Mouse (Mus musculus): ENCODE data around the gene Dnajc5. TPM values are rescaled to one million over a fixed set of nuclear protein-coding genes. Genes with fewer than 3 reads are reported as not detected.
"Not testable (repeated sequence)": the region's sequence is repeated elsewhere in the genome, so short reads cannot be mapped to it uniquely, and the experiment has no call there.

Gene Dnajc5
- polyA plus RNA-seq, 1 experiment from 2014 or later = 26.4 TPM

DNA sequence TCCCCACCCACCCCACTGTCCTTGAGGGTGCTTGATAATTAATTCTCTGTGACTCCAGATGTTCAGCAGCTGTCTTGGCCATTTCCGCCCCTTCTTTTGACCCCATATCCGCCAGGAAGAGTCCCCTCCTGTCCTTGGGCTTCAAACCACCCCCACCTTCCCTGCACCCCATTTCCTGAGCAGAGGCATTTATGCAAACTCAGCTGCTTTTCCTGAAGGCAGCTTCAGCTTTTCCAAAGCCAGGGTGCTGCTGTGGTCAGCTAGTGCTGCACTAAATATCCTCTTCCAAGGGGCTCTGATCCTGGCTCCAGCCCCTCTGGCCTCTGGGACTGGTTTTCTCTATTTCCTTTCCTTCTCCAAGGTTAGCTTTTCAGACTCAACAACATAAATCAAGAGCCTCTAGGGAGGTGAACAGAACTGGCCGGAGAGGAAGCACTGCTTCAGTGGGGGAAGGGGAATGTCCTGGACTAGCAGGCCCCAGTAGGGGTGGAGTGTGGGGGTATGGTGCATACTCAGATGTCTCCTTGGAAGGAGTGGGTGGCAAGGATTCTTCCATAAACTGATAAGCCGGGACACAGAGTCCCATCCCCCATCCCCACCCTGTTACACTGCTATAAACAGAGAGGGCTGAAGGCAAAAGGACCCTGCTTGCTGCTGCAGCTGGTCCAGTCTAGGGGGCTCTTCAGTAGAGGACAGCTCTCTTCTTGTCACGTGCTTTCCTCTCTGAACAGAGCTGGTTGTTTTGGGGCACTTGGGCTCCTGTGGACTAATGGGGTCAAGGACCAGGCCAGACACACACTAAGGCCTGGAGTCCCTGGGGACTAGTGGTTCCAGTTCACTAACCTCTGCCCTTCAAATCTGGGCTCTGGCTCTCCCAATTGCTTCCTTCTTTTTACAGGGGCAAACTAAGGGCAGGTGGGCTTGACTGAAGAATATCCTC is 32.7 kb upstream of the Dnajc5 start:
- WGBS (ENCODE audit: insufficient replicate concordance) = 33% methylated on average over 5 of the region's 5 CpGs
- H3K9ac ChIP-seq (ENCODE audit: low read depth, low read length) = no peak overlapping the region

DNA sequence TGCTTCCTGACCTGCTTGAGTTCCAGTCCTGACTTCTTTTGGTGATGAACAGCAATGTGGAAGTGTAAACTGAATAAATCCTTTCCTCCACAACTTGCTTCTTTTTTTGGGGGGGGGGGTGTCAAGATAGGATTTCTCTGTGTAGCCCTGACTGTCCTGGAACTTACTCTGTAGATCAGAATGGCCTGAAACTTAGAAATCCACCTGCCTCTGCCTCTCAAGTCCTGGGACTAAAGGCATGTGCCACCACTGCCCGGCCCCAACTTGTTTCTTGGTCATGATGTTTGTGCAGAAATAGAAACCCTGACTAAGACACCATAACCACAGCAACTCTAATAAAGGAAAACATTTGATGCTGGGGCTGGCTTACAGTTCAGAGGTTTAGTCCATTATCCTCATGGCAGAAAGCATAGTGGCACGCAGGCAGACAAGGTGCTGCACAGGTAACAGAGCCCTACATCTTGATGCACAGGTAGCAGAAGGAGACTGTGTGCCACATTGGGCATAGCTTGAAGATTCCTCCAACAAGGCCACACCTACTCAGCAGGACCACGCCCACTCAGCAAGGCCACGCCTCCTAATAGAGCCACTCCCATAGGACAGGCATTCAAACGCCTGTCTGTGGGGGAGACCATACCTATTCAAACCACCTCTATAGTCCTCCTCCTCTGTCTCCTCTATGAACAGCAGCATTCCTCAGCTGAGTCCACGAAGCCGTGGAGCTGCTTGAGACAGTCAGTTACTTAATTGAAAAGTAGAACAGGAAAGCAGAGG is 28.7 kb upstream of the Dnajc5 start:
- no peak overlapping the region for H3K9ac ChIP-seq (ENCODE audit: low read depth, low read length)
- ATAC-seq (ENCODE audit: low read depth) = peak; percentile 58

More for the DNA sequence above, 32.7 kb upstream of the Dnajc5 start:
- no peaks in the 10 kb centered on the region for H3K9me3 ChIP-seq (replicated peaks; ENCODE audit: control insufficient read depth, low read length)
- ATAC-seq (ENCODE audit: low read depth) = peak; percentile 49
- H3K27me3 ChIP-seq (ENCODE audit: control insufficient read depth, insufficient read depth, low read depth, low read length) = no peaks in the 10 kb centered on the region
- H3K4me3 ChIP-seq (ENCODE audit: low read depth, low read length) = no peak overlapping the region
- peaks cover 30% of the 10 kb centered on the region for H3K4me1 ChIP-seq (ENCODE audit: control insufficient read depth, low read depth, low read length)
- H3K36me3 ChIP-seq (ENCODE audit: control insufficient read depth, insufficient read depth) = no peaks in the 10 kb centered on the region
- H3K27ac ChIP-seq (ENCODE audit: low read length) = peak overlapping the region; percentile 31; the same call in 1 of the 2 replicates
- no peak overlapping the region for H3K4me2 ChIP-seq (ENCODE audit: low read depth, low read length)

DNA sequence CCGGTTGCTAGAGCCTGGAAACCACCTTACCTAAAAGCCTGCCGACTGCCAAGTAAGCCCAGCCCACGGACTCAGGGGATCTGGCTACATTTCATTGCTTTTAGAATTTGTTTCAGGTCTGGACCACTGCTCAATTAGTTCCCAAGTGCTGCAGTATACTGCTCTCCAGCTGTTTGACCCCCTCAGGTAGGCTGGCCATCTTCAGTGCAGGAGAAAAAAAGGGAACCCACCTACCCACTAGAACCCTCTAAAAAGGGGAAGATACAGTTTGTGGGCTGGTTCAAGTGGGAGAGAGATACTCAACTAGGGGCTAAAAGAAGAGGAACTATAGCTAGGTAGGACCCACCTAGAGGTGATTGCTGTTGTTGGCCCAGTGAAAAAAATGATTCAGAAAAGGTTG is 28.1 kb upstream of the Dnajc5 start:
- Histone ChIP-seq H3K4me2 (ENCODE audit: low read depth, low read length) (peak overlapping the region; percentile 24), H3K9ac (ENCODE audit: low read depth, low read length) (no peak overlapping the region), H3K4me3 (ENCODE audit: low read depth, low read length) (no peak overlapping the region), H3K9me3 (replicated peaks; ENCODE audit: control insufficient read depth, low read length) (no peaks in the 10 kb centered on the region), H3K4me1 (ENCODE audit: control insufficient read depth, low read depth, low read length) (peaks cover 14% of the 10 kb centered on the region), H3K27me3 (ENCODE audit: control insufficient read depth, insufficient read depth, low read depth, low read length) (no peaks in the 10 kb centered on the region), H3K27ac (ENCODE audit: low read length) (no peak overlapping the region), H3K36me3 (ENCODE audit: control insufficient read depth, insufficient read depth) (no peaks in the 10 kb centered on the region)
- WGBS (ENCODE audit: insufficient replicate concordance) = 15% methylated on average over 3 of the region's 3 CpGs
- ATAC-seq (ENCODE audit: low read depth) = no peak

More for the DNA sequence above, 28.7 kb upstream of the Dnajc5 start:
- H3K27ac ChIP-seq (ENCODE audit: low read length) = no peak overlapping the region
- H3K4me2 ChIP-seq (ENCODE audit: low read depth, low read length) = peak overlapping the region; percentile 24
- WGBS (ENCODE audit: insufficient replicate concordance) = 20% methylated on average over 7 of the region's 7 CpGs
- no peaks in the 10 kb centered on the region for H3K27me3 ChIP-seq (ENCODE audit: control insufficient read depth, insufficient read depth, low read depth, low read length)
- no peaks in the 10 kb centered on the region for H3K9me3 ChIP-seq (replicated peaks; ENCODE audit: control insufficient read depth, low read length)
- H3K4me3 ChIP-seq (ENCODE audit: low read depth, low read length) = no peak overlapping the region
- H3K36me3 ChIP-seq (ENCODE audit: control insufficient read depth, insufficient read depth) = no peaks in the 10 kb centered on the region
- peaks cover 16% of the 10 kb centered on the region for H3K4me1 ChIP-seq (ENCODE audit: control insufficient read depth, low read depth, low read length)

DNA sequence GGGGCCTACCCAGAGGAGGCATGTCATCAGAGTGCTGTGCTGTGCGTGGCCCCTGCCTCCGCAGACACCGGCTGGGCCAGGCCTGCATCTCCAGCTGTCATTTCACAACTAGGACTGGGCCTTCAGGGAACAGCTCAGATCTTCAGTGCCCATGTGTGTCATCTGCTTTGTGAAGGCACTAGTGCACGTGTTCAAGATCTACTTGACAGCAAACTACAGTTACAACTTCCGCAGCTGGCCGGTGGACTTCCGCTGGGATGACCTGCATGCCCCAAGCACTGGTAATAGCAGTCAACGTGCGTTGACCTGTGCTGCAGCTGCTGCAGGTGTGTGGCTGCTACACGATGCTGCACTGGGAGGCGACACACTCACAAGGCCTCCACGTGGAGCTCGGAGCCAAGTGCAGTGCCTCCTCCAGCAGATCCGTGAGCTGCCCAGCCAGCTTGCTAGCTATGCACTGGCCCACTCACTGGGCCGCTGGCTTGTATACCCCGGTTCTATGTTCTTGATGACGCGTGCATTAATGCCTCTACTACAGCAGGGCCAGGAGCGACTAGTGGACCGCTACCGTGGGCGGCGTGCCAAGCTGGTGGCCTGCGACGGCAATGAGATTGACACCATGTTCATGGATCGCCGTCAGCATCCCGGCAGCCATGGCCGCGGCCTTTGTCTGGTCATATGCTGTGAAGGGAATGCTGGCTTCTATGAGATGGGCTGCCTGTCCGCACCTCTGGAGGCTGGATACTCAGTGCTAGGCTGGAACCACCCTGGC is 26.9 kb upstream of the Dnajc5 start, which contains the start of gene Abhd16b:
Abhd16b (plus strand) TSS at position 51 of the 772 bp plus-strand sequence.
- H3K4me3 ChIP-seq (ENCODE audit: low read depth, low read length) = no peak within 1 kb of the TSS
- peaks cover 17% of the 10 kb centered on the region for H3K4me1 ChIP-seq (ENCODE audit: control insufficient read depth, low read depth, low read length)
- no peaks in the 10 kb centered on the region for H3K9me3 ChIP-seq (replicated peaks; ENCODE audit: control insufficient read depth, low read length)
- H3K27me3 ChIP-seq (ENCODE audit: control insufficient read depth, insufficient read depth, low read depth, low read length) = no peaks in the 10 kb centered on the region
- 87% methylated on average over 31 of the region's 31 CpGs for WGBS (ENCODE audit: insufficient replicate concordance)
- H3K27ac ChIP-seq (ENCODE audit: low read length) = no peak within 1 kb of the TSS
- H3K4me2 ChIP-seq (ENCODE audit: low read depth, low read length) = peak within 1 kb of the TSS; percentile 24
- H3K36me3 ChIP-seq (ENCODE audit: control insufficient read depth, insufficient read depth) = no peaks in the 10 kb centered on the region
- H3K9ac ChIP-seq (ENCODE audit: low read depth, low read length) = no peak within 1 kb of the TSS
- no peak for ATAC-seq (ENCODE audit: low read depth)

DNA sequence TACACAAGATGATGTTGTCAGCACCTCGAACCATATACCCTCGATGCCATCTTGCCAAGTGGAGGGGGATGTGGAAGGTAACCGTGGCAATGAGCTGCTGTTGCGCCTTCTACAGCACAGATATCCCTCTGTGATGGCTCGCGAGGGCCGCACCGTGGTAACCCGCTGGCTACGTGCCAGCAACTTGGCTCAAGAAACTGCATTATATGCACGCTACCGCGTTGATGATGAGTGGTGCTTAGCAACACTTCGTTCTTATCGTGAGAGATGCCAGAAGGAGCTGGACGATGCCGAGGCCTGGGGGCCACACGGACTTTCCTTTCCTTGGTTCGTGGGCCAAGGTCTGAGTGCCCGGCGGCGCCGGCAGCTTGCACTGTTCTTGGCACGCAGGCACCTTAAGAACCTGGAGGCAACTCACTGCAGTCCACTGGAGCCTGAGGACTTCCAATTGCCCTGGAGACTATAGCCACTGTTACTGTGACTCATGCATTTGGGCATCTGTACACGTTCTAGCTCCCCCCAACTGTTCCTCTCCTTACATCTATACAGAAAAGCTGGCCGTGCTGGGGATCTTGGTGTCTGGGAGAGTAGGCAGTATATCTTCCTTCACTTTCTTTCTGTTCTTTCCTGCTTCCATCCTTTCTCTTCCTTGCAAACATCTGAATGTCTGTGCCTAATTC is 25.9 kb upstream of the Dnajc5 start:
- no peaks in the 10 kb centered on the region for H3K36me3 ChIP-seq (ENCODE audit: control insufficient read depth, insufficient read depth)
- H3K4me3 ChIP-seq (ENCODE audit: low read depth, low read length) = no peak overlapping the region
- peaks cover 24% of the 10 kb centered on the region for H3K4me1 ChIP-seq (ENCODE audit: control insufficient read depth, low read depth, low read length)
- no peak overlapping the region for H3K9ac ChIP-seq (ENCODE audit: low read depth, low read length)
- ATAC-seq (ENCODE audit: low read depth) = no peak
- WGBS (ENCODE audit: insufficient replicate concordance) = 79% methylated on average over 26 of the region's 26 CpGs
- H3K27ac ChIP-seq (ENCODE audit: low read length) = no peak overlapping the region
- no peak overlapping the region for H3K4me2 ChIP-seq (ENCODE audit: low read depth, low read length)
- no peaks in the 10 kb centered on the region for H3K9me3 ChIP-seq (replicated peaks; ENCODE audit: control insufficient read depth, low read length)
- no peaks in the 10 kb centered on the region for H3K27me3 ChIP-seq (ENCODE audit: control insufficient read depth, insufficient read depth, low read depth, low read length)

DNA sequence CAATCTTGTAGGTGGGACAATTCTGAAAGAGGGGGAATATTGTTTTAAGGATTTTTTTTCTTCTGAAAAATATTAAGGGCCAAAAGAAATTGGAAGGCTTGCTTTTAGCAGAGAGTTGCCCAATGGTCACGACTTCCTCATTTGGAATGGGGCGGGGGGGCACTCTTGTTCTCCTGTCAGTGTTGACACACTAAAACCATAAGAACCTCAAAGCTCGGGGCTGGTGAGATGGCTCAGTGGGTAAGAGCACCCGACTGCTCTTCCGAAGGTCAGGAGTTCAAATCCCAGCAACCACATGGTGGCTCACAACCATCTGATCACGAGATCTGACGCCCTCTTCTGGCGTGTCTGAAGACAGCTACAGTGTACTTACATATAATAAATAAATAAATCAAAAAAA is 24.4 kb upstream of the Dnajc5 start:
- not testable (repeated sequence) for H3K9ac ChIP-seq (ENCODE audit: low read depth, low read length); H3K27me3 ChIP-seq (ENCODE audit: control insufficient read depth, insufficient read depth, low read depth, low read length); H3K9me3 ChIP-seq (replicated peaks; ENCODE audit: control insufficient read depth, low read length); H3K4me3 ChIP-seq (ENCODE audit: low read depth, low read length); ATAC-seq (ENCODE audit: low read depth); H3K27ac ChIP-seq (ENCODE audit: low read length); H3K36me3 ChIP-seq (ENCODE audit: control insufficient read depth, insufficient read depth)
- Histone ChIP-seq H3K4me2 (ENCODE audit: low read depth, low read length) (peak overlapping the region; percentile 95), H3K4me1 (ENCODE audit: control insufficient read depth, low read depth, low read length) (peaks cover 24% of the 10 kb centered on the region)
- 37% methylated on average over 8 of the region's 8 CpGs for WGBS (ENCODE audit: insufficient replicate concordance)

DNA sequence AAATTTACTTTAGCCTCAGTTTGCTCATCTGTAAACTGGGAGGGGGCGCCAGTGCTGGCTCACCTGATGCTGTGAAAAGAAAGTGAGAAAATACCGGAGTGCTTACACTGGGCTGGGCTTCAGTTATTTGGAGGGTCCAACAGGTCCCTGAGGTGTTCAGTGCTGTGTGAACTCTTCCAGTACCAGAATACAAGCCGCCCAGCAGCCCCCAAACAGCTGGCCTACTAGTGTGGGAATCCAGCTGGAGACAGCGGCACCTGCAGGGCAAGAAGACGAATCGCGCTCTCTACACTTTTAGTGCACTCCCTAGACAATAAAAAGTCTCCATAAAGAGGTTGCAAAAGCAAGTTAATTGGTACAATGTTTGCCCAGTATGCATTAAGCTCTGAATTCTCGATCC is 24.0 kb upstream of the Dnajc5 start:
- H3K4me2 ChIP-seq (ENCODE audit: low read depth, low read length) = peak overlapping the region; percentile 95
- no peaks in the 10 kb centered on the region for H3K27me3 ChIP-seq (ENCODE audit: control insufficient read depth, insufficient read depth, low read depth, low read length)
- H3K4me1 ChIP-seq (ENCODE audit: control insufficient read depth, low read depth, low read length) = peaks cover 24% of the 10 kb centered on the region
- H3K9me3 ChIP-seq (replicated peaks; ENCODE audit: control insufficient read depth, low read length) = no peaks in the 10 kb centered on the region
- WGBS (ENCODE audit: insufficient replicate concordance) = 4% methylated on average over 8 of the region's 8 CpGs
- ATAC-seq (ENCODE audit: low read depth) = peak; percentile 20
- peaks cover 12% of the 10 kb centered on the region for H3K36me3 ChIP-seq (ENCODE audit: control insufficient read depth, insufficient read depth)
- peak overlapping the region; percentile 68 for H3K9ac ChIP-seq (ENCODE audit: low read depth, low read length)
- peak overlapping the region; percentile 83 for H3K4me3 ChIP-seq (ENCODE audit: low read depth, low read length)
- peak overlapping the region; percentile 100 for H3K27ac ChIP-seq (ENCODE audit: low read length)

DNA sequence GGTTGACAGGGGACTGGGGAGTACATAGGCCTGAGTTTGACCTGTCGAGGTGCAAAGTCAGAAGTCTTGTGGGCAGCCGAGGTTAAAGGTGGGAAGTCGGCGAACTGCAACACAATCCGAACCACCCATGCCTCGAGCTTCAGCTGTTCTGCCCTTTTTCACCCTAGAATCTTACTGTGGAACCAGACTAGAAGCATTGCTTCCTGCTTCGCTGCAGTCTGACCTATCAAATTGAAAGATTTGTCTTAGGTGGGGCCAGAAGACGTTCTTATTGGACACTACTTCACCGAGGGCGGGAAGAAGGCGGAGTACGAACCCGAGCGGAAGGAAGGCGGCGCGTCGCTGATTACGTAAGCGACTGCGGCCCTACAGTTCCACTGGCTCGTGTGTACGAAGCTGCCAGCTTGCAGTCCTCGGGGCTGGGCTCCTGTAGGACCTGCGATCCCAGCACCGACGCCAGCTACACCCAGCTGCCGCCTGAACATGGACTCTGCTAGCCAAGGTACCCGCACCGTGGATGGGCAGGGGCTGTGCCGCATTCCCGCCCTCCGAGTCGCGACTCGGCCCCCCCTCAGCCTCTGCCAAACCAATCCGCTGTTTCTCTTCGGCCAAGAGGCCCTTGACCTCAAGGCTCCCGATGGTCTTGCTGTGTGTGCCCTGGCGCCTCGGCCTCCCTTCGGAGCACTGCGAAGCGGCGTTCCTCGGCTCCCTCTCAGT is 23.3 kb upstream of the Dnajc5 start, which contains the start of gene Tpd52l2:
Tpd52l2 (plus strand) TSS at position 312 of the 717 bp plus-strand sequence.
- WGBS (ENCODE audit: insufficient replicate concordance) = under 1% methylated on average over 46 of the region's 46 CpGs

More for the DNA sequence above, 23.3 kb upstream of the Dnajc5 start, which contains the start of gene Tpd52l2:
- no peaks in the 10 kb centered on the region for H3K27me3 ChIP-seq (ENCODE audit: control insufficient read depth, insufficient read depth, low read depth, low read length)
- H3K4me1 ChIP-seq (ENCODE audit: control insufficient read depth, low read depth, low read length) = peaks cover 20% of the 10 kb centered on the region
- peak within 1 kb of the TSS; percentile 95 for H3K4me2 ChIP-seq (ENCODE audit: low read depth, low read length)
- peaks cover 19% of the 10 kb centered on the region for H3K36me3 ChIP-seq (ENCODE audit: control insufficient read depth, insufficient read depth)
- H3K4me3 ChIP-seq (ENCODE audit: low read depth, low read length) = peak within 1 kb of the TSS; percentile 83
- ATAC-seq (ENCODE audit: low read depth) = peak; percentile 95
- H3K9me3 ChIP-seq (replicated peaks; ENCODE audit: control insufficient read depth, low read length) = no peaks in the 10 kb centered on the region
- peak within 1 kb of the TSS; percentile 89 for H3K9ac ChIP-seq (ENCODE audit: low read depth, low read length)
- H3K27ac ChIP-seq (ENCODE audit: low read length) = peak within 1 kb of the TSS; percentile 100

Measured in liver, embryonic 16.5 days (tissue).